Mouse (Mus musculus): Measurements from ENCODE around the gene Epb41.

The Epb41 gene

DNA sequence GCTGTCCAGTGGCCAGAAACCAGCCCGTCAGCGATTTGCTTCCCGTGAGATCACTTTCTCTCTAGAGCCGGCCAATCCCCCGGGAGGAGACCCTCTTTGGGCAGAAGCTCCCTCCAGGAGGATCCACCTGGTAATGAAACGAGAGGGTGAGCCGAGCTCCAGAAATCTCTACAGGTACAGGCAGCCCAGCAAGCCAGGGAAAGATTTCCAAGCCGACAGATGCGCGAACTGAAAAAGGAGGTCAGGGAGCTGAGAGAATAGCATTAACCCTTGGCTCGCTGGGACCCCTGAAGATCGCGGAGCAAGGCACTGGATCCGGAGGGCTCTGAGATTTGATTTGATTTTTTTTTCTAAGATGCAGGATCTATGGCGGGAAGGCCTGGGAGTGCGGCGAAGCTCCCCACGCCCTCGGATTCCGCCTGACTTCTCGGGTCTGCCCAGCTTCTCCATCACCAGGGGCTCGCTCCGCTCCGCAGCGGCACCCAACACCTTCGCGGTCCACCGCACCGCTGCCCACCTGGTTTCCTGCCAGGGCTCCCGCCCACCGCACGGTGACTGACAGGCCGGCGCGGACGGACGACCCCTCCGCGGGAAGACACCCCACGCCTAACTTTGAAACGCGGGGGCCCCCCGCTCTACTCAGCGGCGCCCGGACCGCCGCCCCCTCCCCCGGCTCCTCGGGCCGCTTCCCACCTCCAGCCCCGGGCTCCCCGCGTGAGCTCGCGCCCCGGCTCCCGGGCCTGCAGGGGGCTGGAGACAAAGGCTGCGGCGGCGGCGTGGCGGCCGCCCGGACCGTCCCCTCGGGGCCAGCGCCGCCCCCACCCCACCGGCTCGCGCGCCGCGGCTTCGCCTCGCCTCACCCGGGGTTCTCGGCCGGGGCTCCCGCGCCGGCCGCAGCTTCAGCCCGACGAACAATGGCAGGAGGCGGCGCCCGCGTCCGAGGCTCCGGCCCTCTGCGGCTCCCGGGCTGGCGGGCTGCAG, 26.8 kb downstream of the Epb41 start:
- no peak for DNase-seq (ENCODE audit: extremely low spot score, low read depth, low spot score)

DNA sequence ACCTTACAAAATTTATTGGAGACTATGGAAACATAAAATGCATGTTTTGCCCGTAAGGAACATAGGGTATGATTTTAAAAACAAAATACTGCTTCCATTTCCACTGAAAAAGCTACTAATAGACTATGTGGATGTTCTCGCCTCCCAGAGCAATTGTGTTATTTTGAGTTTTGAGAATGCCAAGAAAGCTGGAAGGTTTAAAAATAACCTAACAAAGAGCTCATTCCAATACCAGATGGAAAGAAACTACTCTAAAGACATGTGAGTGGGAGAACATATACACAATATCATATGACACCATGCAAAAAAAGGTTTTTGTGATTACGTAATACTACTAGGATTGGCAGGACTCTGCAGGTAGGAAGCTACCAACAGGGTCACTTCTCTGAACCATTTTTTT, 31.4 kb downstream of the Epb41 start:
- no peak for DNase-seq (ENCODE audit: extremely low spot score, low read depth, low spot score)

DNA sequence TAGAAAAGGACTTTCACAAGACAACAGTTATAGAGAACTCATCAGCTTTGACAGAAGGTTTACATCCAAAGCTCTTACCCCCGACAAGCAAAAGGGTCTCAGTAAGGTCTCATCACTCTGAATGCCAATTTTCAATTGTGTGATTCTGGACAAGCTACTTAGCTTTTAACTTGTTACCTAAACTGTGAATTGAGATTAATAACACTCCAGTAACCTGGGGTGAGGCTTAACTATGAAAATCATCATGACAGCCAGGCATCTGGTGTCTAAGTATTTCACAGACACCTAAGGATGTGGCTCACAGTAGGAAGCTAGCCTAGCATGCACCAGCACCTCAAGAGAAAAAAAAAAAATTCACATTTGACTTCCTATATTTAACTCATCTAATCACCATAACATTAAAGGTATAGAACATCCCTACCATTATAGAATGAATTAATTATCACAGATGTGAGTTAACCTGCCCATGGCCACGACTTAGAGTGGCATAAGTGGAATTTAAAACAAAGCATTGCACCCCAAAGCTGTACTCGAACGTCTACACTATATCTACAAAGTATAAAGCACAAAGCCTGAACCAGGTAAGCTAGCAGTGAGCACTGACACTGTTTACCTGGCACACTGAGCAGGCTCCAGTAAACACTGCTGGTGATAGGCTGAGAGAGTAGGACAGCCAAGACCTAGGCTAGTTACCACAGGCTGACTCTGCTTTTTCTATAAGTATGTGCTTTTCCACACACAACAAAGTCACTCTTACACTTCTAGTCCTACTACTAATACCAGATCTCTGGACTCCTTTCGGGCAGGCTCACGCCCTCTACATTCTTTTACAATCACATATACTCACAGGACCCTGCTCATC, 33.4 kb downstream of the Epb41 start:
- no peak for DNase-seq (ENCODE audit: extremely low spot score, low read depth, low spot score)

DNA sequence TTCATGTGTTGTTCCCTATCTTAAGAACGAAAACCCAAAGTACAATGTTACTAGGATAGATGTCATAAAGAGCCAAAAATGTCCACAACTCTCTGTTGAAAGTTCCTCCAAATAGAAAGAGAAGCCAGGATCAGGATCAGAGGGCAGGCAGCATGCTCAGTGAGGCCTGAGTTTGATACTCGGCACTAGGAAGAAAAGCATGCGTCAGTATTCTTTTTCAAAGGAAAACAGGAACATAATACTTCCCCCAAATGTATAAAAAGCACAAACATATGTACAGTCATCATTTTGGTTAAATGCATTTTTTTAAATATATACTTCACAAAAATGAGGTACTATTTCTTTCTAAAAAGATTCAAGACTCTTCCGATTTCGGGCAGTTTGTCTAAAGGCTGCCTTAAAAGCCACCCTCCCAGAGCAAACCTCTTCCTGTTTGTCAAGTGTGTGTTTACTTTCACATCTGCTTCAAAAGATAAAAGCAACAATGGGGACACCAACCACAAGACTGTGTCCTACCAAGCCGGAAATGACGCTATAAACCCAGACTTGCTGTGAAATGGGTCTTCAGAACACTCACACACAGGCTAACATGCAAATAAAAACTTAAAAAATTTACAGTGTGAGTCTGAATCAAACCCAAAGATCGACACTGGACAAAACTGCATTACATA, 35.0 kb downstream of the Epb41 start:
- no peak for DNase-seq (ENCODE audit: extremely low spot score, low read depth, low spot score)

DNA sequence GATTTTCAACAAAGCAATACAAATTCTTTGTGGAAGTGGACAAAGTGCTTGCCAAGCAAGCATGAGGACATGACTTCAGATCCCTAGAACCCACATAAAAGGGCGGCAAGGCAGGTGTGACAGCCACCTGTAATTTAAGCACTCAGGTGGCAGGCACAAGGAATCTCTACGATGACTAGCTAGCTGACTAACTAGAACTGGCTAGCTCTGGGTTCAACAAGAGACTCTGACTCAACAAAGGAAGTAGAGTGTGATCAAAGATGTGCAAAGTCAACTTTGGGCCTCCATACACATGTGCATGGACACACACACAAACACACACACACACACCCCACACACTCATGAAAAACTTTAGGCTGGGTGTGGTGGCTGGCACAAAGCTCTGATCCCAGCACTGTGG, 35.6 kb downstream of the Epb41 start:
- no peak for DNase-seq (ENCODE audit: extremely low spot score, low read depth, low spot score)

DNA sequence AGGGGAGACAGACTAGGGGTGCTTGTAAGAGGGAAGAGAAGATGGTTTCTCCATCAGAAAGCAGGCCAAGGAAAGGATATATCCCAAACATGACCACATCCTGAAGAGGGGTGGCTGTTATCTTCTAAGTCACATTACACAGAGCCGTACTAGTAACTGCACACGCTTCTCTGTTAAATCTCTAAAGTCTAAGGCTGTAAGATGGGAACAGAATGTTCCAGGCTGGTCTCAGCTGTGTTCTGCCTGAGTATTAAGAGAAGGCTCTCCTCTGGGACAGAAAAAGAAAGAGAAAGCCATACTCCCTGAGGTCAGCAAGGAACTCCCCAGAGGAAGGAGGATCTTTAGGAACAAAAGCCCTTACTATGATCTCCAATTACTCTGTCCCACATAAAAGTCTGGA, 36.3 kb downstream of the Epb41 start:
- no peak for DNase-seq (ENCODE audit: extremely low spot score, low read depth, low spot score)

DNA sequence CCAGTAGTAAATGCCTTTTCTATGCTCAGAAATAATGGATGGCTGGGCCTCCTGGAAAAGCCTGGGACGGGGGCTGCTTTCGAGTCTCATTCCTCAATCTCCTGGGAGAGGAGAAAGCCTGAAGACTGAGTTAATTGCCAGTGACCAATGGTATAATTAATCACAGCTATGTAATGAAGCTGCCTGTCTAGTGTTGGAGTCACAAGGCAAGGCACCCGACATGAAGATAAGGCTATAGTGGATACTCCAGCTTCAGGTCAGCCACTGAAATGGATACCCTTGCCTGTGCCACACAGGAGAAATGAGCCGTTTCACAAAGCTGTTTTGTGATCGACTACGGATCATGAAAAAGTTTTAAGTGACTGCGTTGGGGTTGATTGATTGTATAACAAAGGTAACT, 37.1 kb downstream of the Epb41 start:
- DNase-seq (ENCODE audit: extremely low spot score, low read depth, low spot score): no peak

DNA sequence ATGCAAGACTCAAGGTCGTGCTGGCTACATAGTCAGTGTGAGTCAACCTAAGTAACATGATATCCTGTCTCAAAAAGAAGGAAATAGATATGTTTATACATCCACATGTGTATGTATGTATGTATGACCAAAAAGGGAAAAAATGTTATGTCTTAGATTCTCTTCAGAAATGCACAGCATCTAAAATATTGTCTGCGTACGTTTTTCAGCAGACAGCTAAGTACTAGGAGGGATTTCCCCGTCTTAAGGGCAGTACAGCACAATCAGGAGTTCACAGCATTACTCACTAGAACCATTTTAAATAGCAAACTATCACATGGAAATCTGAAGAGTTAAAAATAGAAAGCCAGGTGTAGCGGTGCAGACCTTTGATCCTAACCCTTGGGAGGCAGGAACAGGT, 38.0 kb downstream of the Epb41 start:
- no peak for DNase-seq (ENCODE audit: extremely low spot score, low read depth, low spot score)

DNA sequence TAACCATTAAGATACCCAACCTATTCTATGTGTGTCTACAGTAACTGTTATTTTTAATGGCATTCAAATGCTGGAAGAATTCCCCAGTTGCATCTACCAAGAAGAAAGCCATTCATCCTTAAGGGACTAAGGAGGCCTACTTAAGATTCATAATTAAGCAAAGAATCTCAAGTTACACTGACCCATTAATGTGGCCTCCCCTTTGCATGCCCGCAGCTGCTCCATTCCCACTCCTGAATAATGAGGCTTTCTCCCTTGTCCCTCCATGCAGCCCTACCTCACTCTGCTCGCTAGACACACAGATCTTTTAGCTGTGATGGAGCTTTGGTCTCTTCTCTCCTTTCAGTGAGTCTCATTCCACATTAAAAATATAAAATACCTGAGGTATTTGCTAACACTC, 40.9 kb downstream of the Epb41 start:
- no peak for DNase-seq (ENCODE audit: extremely low spot score, low read depth, low spot score)

DNA sequence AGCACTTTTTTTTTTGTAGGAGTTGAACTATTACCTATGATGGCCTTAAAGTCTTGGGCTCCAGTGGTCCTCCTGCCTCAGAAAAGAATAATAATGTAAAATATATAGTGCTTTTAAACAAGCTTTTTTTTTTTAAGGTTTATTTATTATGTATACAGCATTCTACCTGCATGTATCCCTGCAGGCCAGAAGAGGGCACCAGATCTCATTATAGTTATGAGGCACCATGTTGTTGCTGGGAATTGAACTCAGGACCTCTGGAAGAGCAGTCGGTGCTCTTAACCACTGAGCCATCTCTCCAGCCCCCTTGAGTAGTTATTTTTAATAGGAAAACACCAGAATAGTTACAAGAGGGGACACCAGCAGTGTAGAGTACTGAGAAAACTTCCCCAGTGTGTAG, 41.9 kb downstream of the Epb41 start:
- no peak for DNase-seq (ENCODE audit: extremely low spot score, low read depth, low spot score)

DNA sequence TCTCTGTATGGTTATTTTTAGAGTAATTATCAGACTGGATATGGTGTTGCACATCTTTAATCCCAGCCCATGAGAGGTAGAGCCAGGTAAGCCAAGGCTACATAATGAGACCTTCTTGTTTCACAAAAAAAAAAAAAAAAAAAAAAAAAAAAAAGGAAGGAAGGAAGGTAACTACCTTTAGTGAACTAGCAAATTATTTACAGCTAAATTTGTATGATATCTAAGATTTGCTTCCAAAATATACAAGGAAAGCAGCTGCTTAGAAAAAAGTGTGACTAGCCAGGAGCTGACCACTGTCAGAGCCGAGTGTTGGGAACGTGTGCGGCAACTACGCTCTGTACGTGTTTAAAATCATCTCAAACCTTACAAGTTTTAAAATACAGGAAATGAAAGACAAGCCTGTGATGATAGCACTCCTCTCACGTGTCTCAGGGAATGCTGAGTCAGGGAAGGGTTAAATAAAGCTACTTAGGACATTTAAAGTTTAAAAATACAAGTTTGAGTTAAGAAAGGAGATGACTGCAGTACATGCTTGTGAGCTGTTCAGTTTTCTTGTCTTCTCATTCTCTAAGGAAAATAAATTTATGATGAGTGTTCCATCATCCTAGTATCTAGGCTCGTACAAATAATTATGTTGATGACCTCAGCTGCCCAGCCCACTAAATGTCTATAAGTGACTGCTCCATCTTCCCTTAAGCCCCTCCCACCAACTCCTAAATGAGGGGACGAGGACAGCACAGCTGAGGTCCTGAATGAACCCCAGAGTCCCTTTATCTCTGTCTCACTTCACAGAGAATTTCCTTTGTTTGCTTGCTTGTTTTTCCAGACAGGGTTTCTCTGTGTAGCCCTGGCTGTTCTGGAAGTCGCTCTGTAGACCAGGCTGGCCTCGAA, 45.0 kb downstream of the Epb41 start:
- DNase-seq (ENCODE audit: extremely low spot score, low read depth, low spot score): no peak

DNA sequence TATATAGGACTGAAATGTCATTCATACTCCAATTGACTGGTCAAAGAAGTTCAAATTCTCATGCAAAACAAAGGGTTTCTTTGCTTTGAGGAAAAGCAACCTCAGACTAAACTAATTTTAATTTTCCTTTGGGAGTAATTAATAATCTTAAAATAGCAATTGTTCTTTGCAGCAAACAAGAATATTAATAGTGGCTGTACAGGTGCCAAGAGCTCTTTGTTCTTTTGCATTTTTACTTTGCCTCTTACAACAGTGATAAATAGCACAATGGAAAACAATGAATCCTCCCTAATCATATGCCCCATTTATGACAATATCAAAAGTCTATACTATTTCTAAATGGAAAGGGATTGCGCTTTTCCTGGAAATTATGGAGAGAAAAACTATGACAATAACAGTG, 47.3 kb downstream of the Epb41 start:
- DNase-seq (ENCODE audit: extremely low spot score, low read depth, low spot score): no peak

DNA sequence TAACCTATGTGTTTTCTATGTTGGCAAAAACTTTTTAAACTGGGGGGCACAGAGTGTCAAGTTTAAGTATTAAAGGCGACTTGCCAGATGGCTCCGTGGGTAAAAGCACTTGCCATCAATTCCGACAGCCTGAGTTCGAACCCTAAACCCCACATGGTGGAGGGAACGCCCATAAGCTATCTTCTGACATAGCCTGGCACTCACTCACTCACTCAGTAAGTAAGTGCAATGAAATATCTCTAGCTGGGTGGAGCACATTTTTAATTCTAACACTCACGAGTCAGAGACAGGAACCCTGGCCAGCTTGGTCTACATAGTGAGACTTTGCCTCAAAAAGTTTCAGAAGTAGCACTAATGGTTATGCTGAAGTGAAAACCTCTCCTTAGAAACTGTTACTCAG, 48.0 kb downstream of the Epb41 start:
- no peak for DNase-seq (ENCODE audit: extremely low spot score, low read depth, low spot score)

DNA sequence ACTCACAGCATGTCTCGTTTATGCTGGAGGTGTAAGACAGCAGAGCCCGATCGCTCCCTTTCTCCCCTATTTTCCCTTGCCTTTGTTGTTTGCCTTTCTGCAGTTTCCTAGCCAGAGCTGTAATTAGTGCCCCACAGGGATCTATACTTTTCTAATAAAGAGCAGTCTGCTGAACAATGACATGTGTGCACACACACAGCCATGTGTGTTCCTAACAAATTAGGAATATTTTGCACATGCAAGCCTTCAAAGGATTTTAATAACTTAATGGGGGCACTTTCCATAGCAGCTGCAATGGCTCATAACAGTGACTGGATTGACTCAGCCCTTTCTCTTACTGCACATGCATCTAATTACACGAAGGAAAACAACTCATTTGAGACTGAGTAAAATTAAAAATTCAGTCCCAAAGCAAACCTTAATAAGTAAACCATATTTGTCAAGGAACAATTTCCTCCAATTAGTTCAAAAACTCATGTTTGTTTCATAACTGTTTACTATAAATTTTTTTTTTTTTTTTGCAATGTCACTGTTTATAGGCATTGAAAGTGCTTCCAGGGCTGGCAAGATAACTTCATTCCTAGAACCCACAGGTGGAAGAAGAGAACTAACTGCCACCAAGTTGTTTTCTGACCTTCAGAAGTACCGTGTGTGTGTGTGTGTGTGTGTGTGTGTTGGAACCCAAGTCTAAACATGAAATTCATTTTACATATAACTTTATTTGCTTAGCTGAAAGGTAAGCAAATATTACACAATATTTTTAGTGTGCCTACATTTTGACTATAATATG, 49.2 kb downstream of the Epb41 start:
- DNase-seq (ENCODE audit: extremely low spot score, low read depth, low spot score): peak; percentile 30

DNA sequence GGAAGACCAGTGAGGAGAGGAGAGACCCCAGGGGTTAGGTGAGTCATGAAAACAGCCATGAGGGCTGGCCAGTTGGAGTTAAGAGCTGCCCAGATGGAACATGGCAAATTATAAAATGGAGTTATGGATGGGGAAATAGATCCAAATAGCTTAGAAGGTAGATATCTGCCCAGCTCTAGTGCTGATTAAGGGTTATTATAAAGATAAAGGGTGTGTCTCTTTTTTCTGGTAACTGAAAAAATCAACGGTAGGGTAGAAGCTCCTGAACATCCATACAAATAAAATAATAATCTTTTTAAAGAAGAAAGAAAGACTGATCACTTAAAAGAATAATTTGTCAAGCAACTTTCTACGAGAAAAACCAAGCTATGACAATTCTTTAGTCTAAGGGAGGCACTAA, 49.9 kb downstream of the Epb41 start:
- no peak for DNase-seq (ENCODE audit: extremely low spot score, low read depth, low spot score)

DNA sequence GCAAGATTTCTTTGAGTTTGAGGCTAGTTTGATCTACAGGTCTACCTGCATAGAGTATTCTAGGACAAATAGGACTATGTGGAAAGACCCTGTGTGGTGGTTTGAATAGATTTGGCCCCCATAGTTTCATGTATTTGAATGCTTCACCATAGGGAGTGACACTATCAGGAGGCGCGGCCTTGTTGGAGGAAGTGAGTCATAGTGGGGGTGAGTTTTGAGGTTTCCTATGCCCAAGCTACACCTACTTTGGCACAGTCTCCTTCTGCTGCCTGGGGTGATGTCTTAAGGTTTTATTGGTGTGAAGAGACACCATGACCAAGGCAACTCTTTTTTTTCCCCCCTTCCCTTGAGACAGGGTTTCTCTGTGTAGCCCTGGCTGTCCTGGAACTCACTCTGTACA, 51.3 kb downstream of the Epb41 start:
- no peak for DNase-seq (ENCODE audit: extremely low spot score, low read depth, low spot score)

DNA sequence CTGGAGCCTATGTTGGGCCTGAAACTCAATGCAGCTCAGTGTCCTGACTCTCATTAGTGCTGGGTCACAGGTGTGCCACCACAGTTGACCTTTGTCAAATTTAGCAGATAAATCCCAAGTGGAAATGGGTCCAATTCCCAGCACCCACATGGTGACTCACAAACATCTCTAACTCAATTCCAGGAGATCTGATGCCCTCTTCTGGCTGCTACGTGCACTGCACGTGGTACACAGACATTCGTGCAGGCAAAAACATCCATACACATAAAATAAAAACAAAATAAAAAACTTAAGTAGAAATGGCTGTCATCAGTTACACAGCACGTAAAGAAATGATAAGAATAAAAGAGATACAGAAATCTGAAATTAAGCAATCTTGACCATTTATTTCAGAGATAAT, 52.5 kb downstream of the Epb41 start:
- no peak for DNase-seq (ENCODE audit: extremely low spot score, low read depth, low spot score)

DNA sequence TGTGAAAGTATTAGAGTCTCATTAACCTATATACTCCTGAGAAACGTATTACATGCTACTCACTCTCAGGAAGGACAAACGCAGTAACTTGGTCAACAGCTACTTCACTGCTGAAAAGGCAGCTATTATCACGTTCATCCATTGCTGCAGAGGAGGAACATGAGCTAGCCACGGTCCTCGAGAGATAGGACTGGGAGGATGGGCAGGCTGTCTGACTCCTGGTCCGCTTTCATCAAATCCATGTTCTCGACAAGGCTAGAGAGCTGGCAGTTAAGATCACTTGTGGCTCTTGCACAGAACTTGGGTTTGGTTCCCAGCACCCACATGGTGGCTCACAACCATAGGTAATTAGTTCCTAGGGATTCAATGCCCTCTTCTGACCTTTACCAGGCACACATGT, 53.2 kb downstream of the Epb41 start:
- no peak for DNase-seq (ENCODE audit: extremely low spot score, low read depth, low spot score)

DNA sequence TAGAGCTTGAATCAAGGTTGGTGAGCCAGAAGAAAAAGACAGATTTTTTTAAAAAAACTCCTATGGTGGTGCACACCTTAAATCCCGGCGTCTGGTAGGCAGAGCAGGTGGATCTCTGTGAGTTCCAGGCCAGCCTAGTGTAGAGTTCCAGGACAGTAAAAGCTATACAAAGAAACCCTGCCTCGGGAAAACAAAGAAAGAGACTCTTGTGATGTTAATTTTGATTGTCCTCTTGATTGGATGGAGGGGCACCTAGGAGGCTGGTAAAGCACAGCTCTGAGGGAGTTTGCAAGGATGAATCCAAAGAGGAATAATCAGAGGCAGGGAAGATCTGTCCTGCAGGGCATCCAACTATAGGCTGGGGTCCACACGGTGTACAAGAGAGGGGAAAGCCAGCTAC, 56.6 kb downstream of the Epb41 start:
- no peak for DNase-seq (ENCODE audit: extremely low spot score, low read depth, low spot score)

DNA sequence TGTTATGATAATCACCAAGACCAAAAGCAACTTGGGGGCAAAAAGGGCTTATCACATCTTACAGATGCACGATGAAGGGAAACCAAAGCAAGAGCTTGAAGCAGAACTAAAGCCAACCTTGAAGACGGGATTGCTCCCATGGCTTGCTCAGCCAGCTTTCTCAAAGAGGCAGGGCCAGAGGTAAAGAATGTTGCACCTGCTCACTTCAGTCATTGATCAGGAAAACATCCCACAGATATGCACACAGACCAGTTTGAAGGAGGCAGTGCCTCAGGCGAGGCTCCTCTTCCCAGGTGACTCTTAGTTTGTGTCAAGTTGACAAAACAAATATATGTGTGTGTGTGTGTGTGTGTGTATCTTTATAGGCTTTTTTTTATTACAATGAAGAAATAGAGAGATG, 59.7 kb downstream of the Epb41 start:
- DNase-seq (ENCODE audit: extremely low spot score, low read depth, low spot score): no peak
